Mouse (Mus musculus) heart, adult 2 months (tissue): ENCODE measurements around the gene Acer3. TPM values are rescaled to one million over a fixed set of nuclear protein-coding genes. Genes with fewer than 3 reads are reported as not detected.

Experiments used
- DNase-seq, 2 experiments: peaks; one replicate each; pipeline ENCODE4 v3.0.0; 2021
- H3K27ac ChIP-seq: fragments of 200-600 bp; 2 replicates; pipeline ENCODE4 v1.8.1; 2022
- H3K27me3 ChIP-seq: fragments of 200-500 bp; 2 replicates; pipeline ENCODE4 v1.6.1; 2012; ENCODE audit warnings: mild to moderate bottlenecking, low read length, inconsistent platforms, mixed read lengths; ENCODE audit not compliant: control insufficient read depth, insufficient read depth
- H3K36me3 ChIP-seq: fragments of 200-500 bp; 2 replicates; pipeline ENCODE4 v1.6.1; 2012; ENCODE audit warnings: low read length, inconsistent platforms; ENCODE audit not compliant: control insufficient read depth, insufficient read depth
- H3K4me1 ChIP-seq: fragments of 200-500 bp; 2 replicates; pipeline ENCODE4 v1.6.1; 2011; ENCODE audit warnings: low read length; ENCODE audit not compliant: control insufficient read depth, insufficient read depth
- H3K4me3 ChIP-seq: fragments of 200-600 bp; 2 replicates; pipeline ENCODE4 v1.8.1; 2022
- H3K79me2 ChIP-seq: fragments of 200-500 bp; replicated peaks from 2 replicates; pipeline ENCODE4 v1.6.1; 2012; ENCODE audit warnings: mild to moderate bottlenecking, inconsistent platforms, low read length, moderate library complexity, mixed read lengths; ENCODE audit not compliant: control insufficient read depth, insufficient read depth
- H3K9ac ChIP-seq: fragments of 200-500 bp; 2 replicates; pipeline ENCODE4 v1.6.1; 2012; ENCODE audit warnings: low read depth, mild to moderate bottlenecking, control low read depth, inconsistent platforms, low read length, mixed read lengths
- CTCF ChIP-seq: fragments of 200-600 bp; IDR thresholded peaks from 2 replicates; pipeline ENCODE4 v1.8.1; 2022; ENCODE audit warnings: antibody characterized with exemption, mild to moderate bottlenecking, moderate library complexity
- EP300 ChIP-seq: fragments of 200-500 bp; IDR thresholded peaks from 2 replicates; pipeline ENCODE4 v1.6.1; 2011; ENCODE audit warnings: low read depth, low read length, control low read depth; ENCODE audit not compliant: insufficient read depth
- POLR2A ChIP-seq: fragments of 200-500 bp; IDR thresholded peaks from 2 replicates; pipeline ENCODE4 v1.6.1; 2011; ENCODE audit warnings: mild to moderate bottlenecking, low read depth, low read length, control low read depth; ENCODE audit not compliant: insufficient read depth
- WGBS: fragments of 180-500 bp; shearing (Covaris S2); methylation state at CpG from one replicate; pipeline ENCODE4 v1.1.7; 2018; 5-methylcytosine and 5-hydroxymethylcytosine counted together
- intact Hi-C: fragments of 180-260 bp; cut with DNase I; formaldehyde crosslinking; loops from one replicate; pipeline ENCODE4 v1.15.1; 2025
- long read RNA-seq: library from polyadenylated mRNA; stranded (forward); transcript quantifications from one replicate; pipeline ENCODE4 v2.0.0, GENCODE M21; 2021
- polyA plus RNA-seq: library from polyadenylated mRNA; depleted of rRNA; stranded (reverse); fragments of >200 nt; gene quantifications from 2 replicates; pipeline ENCODE4 v1.2.3, GENCODE M21; 2012; rRNA removed
- total RNA-seq, 2 experiments: library from RNA; stranded (reverse); gene quantifications; 2 replicates each; pipeline ENCODE4 v1.2.3; 2021

Acer3 gene
- total RNA-seq: 10 to 100 TPM; 11.0 to 13.2 TPM
- polyA plus RNA-seq: 5.5 and 8.7 TPM in 2 replicates
- long read RNA-seq, full-length matches to known transcripts: 4 of 5 reads
- long read RNA-seq, partial matches to known transcripts: 0 of 5 reads
- long read RNA-seq, other reads (novel, unspliced or antisense): 1 of 5 reads

DNA sequence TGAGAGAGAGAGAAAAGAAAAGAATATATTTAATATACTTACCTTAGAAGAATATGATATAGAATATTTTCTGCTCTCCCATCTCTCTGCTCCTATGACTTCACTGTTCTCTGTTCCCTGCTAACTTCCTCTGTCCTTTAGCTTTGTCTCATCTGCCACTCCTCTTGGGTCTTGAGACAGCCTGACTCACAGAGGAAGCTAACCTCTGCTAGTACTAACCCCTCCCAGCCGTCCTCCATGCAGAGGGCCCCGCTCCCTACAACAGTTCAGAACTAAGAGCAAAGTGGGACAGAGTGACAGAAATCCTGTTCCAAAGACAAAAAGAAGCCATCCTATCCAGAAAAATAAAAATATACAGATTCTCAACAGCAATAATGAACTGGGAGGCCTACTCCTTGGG is at the start of gene Acer3:
TSS of gene Acer3 (minus strand) at position 126 of the 400 bp plus-strand sequence.
- H3K4me1 ChIP-seq: peaks cover 1% of the 10 kb centered on the region; the same call in 1 of the 2 replicates
- no peak within 1 kb of the TSS for H3K27ac ChIP-seq
- no peaks in the 10 kb centered on the region for H3K36me3 ChIP-seq
- H3K4me3 ChIP-seq: no peak within 1 kb of the TSS
- TF ChIP-seq CTCF (no peak), POLR2A (no peak), EP300 (no peak)
- 91% methylated on average over 2 of the region's 2 CpGs for WGBS
- intact Hi-C loops: no loop called here
- no peaks in the 10 kb centered on the region for H3K27me3 ChIP-seq
- DNase-seq: peak in 1 of 2 experiments; percentile 19
- no peak within 1 kb of the TSS for H3K9ac ChIP-seq
- H3K79me2 ChIP-seq: no peaks in the 10 kb centered on the region

DNA sequence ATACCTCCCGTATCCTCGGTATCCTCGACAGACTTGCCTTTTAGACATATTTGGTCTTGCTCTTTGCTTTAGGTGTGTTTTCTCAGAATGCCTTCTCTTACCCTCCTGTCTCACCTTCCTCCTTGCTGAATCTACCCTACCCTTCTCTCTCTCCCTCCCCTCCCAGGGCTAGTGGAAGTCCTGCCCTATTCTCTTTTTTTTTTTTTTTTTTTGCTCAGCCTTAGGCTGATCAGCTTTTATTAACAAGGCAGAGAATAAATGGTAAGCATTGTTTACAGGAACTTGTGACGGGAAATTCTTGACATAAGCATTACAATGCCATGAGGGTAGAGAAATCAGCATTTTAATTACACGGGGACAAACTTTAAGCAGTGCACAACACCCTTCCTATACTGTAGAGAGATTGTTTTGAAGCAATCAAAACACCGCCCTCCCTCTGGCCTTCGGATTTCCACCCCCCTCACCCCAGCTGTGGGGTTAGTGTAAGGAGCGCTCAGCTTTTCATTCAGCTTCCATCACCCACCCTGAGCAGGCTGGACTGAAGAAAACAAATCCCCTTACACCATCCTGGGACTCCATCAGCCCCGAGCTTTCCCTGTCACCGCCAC is 48.9 kb upstream of the Acer3 start:
- Histone ChIP-seq H3K27ac (no peak overlapping the region), H3K27me3 (no peaks in the 10 kb centered on the region), H3K79me2 (no peaks in the 10 kb centered on the region), H3K4me1 (no peaks in the 10 kb centered on the region), H3K9ac (no peak overlapping the region), H3K36me3 (no peaks in the 10 kb centered on the region), H3K4me3 (no peak overlapping the region)
- WGBS: 74% methylated on average over 10 of the region's 10 CpGs
- intact Hi-C loops: no loop called here
- TF ChIP-seq POLR2A (no peak), EP300 (no peak), CTCF (no peak)
- no peak for DNase-seq

DNA sequence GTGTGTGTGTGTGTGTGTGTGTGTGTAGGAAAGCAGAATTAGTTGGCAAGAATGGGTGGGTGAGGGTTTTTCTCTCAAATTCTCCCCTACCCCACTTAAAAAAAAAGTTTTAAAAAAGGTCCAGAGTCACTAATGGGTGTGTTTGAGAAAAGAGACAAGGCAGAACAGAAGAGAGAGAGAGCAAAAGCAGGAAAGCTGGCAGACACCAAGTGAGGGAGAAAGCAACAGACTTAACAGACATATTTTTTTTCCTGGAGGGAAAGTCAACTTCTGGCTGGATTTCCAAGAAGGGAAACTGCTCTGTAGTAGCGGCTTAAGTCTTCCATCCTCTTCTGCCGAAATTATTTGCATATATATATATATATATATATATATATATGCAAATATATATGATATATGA is 40.7 kb upstream of the Acer3 start:
- peak overlapping the region; percentile 63 for H3K9ac ChIP-seq
- WGBS: 27% methylated on average over 2 of the region's 2 CpGs
- intact Hi-C loops: no loop called here

DNA sequence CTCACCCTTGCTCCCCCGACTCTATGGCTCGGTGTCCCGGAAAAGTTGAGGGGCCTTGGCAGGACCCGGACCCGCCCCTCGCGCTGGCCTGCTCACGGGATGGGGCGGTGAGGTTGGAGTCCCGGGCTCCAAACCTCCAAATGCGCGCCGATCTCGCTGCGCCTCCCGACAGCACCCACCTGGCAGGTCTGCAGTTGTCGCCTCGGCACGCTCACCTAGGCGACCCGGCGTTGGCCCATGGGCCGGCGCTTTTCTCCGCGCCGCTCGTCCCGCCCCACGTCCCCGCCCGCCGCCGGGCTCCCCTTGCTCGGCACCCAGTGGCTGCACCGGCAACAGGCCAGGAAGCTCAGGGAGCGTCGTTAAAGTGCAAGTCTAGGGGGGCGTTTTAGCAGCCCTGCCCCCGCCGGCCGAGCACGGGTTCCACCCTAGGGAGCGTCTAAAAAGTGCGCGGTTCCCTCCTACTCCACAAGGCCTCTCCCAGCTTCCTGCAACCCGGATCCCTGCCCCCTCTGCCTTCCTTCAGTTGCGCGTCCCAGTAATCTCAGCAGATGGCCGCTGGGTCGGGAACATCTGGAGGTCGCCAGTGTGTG is 40.1 kb upstream of the Acer3 start, which contains the start of gene Tsku:
TSS of gene Tsku (minus strand) at position 266 of the 590 bp plus-strand sequence.
- DNase-seq: peak; percentile 92 to 94
- TF ChIP-seq POLR2A (0 out of 2 replicates have a peak, but pooled peaks have one; percentile 5), CTCF (no peak), EP300 (peak; percentile 4; the same call in 1 of the 2 replicates)
- Histone ChIP-seq H3K27me3 (no peaks in the 10 kb centered on the region), H3K4me1 (peaks cover 6% of the 10 kb centered on the region; the same call in 1 of the 2 replicates), H3K27ac (peak within 1 kb of the TSS; percentile 75), H3K36me3 (no peaks in the 10 kb centered on the region), H3K79me2 (no peaks in the 10 kb centered on the region), H3K9ac (peak within 1 kb of the TSS; percentile 63), H3K4me3 (peak within 1 kb of the TSS; percentile 88)
- WGBS: under 1% methylated on average over 52 of the region's 52 CpGs
- intact Hi-C loops: no loop called here

More for the DNA sequence above, 40.7 kb upstream of the Acer3 start:
- Histone ChIP-seq H3K27me3 (no peaks in the 10 kb centered on the region), H3K36me3 (no peaks in the 10 kb centered on the region), H3K4me3 (no peak overlapping the region), H3K4me1 (peaks cover 6% of the 10 kb centered on the region; the same call in 1 of the 2 replicates), H3K79me2 (no peaks in the 10 kb centered on the region), H3K27ac (peak overlapping the region; percentile 45)
- TF ChIP-seq CTCF (no peak), POLR2A (no peak), EP300 (no peak)
- DNase-seq: no peak

DNA sequence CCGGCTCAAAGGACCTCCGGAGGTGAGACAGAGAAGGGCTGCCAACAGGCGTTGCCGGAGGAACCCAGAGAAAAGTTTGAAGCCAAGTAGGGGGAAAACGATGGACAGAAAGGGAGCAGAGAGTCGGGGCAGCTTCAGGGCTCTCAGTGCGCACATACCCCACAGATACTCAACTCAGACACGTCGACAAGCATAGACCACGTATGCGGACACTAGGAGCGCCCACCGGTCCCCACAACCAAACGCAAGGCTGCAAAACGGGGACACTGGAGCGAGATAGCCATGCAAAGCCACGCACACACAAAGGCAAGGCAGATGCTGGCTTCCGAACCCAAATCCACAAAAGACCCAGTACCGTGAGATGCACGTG is 39.6 kb upstream of the Acer3 start:
- peak overlapping the region; percentile 75 for H3K27ac ChIP-seq
- H3K36me3 ChIP-seq: no peaks in the 10 kb centered on the region
- under 1% methylated on average over 20 of the region's 20 CpGs for WGBS
- peak overlapping the region; percentile 88 for H3K4me3 ChIP-seq
- H3K27me3 ChIP-seq: no peaks in the 10 kb centered on the region
- H3K4me1 ChIP-seq: peaks cover 6% of the 10 kb centered on the region; the same call in 1 of the 2 replicates
- H3K9ac ChIP-seq: peak overlapping the region; percentile 63
- intact Hi-C loops: no loop called here
- no peak for TF ChIP-seq CTCF
- TF ChIP-seq POLR2A: no peak
- no peak for TF ChIP-seq EP300
- no peak for DNase-seq
- H3K79me2 ChIP-seq: no peaks in the 10 kb centered on the region
